Mouse (Mus musculus): ENCODE data around the gene Rint1. TPM values are rescaled to one million over a fixed set of nuclear protein-coding genes. Genes with fewer than 3 reads are reported as not detected.

Rint1 gene
- polyA plus RNA-seq, 1 experiment from 2014 or later: 30.0 TPM

DNA sequence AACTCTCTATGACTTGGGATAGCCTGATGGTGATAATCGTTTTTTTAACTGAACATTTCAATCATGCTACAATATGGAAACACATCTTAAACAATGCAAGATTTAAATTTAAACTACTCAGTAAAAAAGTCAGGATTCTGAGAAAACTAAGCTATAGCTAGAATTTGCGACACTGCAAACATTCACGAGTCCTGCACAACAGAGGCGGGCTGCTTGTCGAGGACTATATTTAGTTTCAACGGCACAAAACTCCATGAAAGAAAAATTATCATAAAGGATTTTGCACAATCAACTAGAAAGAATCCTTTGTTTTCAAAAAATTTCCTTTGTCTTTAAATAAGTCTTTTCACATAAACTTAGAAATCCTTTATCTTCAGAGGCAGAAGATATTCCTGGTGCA, 25.0 kb upstream of the Rint1 start:
- H3K9ac ChIP-seq (ENCODE audit: low read length): no peak overlapping the region
- no peak overlapping the region for H3K4me3 ChIP-seq (ENCODE audit: low read depth, low read length)
- ATAC-seq (ENCODE audit: low FRiP score, low TSS enrichment) (no peak), DNase-seq (ENCODE audit: low spot score) (no peak)
- no peak overlapping the region for H3K4me2 ChIP-seq (replicated peaks; ENCODE audit: low read depth)
- H3K27ac ChIP-seq (replicated peaks): no peak overlapping the region
- no peak for TF ChIP-seq EP300 (optimal IDR thresholded peaks at IDR 0.05)
- no peak for TF ChIP-seq CTCF (IDR thresholded peaks at IDR 0.05; ENCODE audit: low read depth)
- H3K27me3 ChIP-seq (ENCODE audit: control insufficient read depth, insufficient read depth, low read length): no peaks in the 10 kb centered on the region
- H3K4me1 ChIP-seq (replicated peaks; ENCODE audit: control insufficient read depth, insufficient read depth): no peaks in the 10 kb centered on the region
- WGBS: 90% methylated on average over 6 of the region's 6 CpGs
- H3K36me3 ChIP-seq (ENCODE audit: control insufficient read depth, insufficient read depth, low read length): no peaks in the 10 kb centered on the region
- H3K9me3 ChIP-seq (ENCODE audit: control insufficient read depth, low read length): no peaks in the 10 kb centered on the region

DNA sequence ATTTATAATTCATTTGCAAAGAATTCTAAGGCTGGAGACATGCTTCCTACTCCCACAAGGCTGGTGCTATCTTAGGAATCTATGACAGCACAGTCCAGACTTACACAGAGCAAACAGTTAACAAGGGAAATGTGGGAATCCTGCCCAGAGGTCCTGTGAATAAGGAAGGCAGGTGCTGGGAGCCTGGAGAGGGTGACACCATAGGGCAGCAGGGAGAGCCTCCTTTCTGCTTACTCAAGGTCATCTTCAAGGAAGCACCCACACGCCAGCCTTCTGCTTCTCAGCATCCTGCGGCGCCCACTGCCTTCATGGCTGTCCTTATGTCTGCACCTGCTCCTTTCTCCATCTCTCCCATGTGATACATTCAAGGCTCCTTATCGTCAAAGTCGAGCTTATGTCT, 23.0 kb upstream of the Rint1 start:
- WGBS: 96% methylated on average over 5 of the region's 5 CpGs
- Histone ChIP-seq H3K4me1 (replicated peaks; ENCODE audit: control insufficient read depth, insufficient read depth) (no peaks in the 10 kb centered on the region), H3K27me3 (ENCODE audit: control insufficient read depth, insufficient read depth, low read length) (no peaks in the 10 kb centered on the region), H3K9ac (ENCODE audit: low read length) (no peak overlapping the region), H3K9me3 (ENCODE audit: control insufficient read depth, low read length) (no peaks in the 10 kb centered on the region), H3K36me3 (ENCODE audit: control insufficient read depth, insufficient read depth, low read length) (0 out of 2 replicates have a peak, but pooled peaks cover 2% of the 10 kb centered on the region), H3K4me2 (replicated peaks; ENCODE audit: low read depth) (no peak overlapping the region), H3K4me3 (ENCODE audit: low read depth, low read length) (no peak overlapping the region), H3K27ac (replicated peaks) (no peak overlapping the region)
- DNase-seq (ENCODE audit: low spot score) (no peak), ATAC-seq (ENCODE audit: low FRiP score, low TSS enrichment) (no peak)
- TF ChIP-seq CTCF (IDR thresholded peaks at IDR 0.05; ENCODE audit: low read depth) (no peak), EP300 (optimal IDR thresholded peaks at IDR 0.05) (no peak)

- no peak overlapping the region for H3K9ac ChIP-seq (ENCODE audit: low read length)
- TF ChIP-seq EP300 (optimal IDR thresholded peaks at IDR 0.05) (no peak), CTCF (IDR thresholded peaks at IDR 0.05; ENCODE audit: low read depth) (no peak)
- DNase-seq (ENCODE audit: low spot score) (no peak), ATAC-seq (ENCODE audit: low FRiP score, low TSS enrichment) (no peak)
- WGBS: 62% methylated on average over 8 of the region's 8 CpGs
- H3K4me2 ChIP-seq (replicated peaks; ENCODE audit: low read depth): no peak overlapping the region
- H3K36me3 ChIP-seq (ENCODE audit: control insufficient read depth, insufficient read depth, low read length): 0 out of 2 replicates have a peak, but pooled peaks cover 5% of the 10 kb centered on the region
- no peaks in the 10 kb centered on the region for H3K9me3 ChIP-seq (ENCODE audit: control insufficient read depth, low read length)
- no peak overlapping the region for H3K27ac ChIP-seq (replicated peaks)
- no peak overlapping the region for H3K4me3 ChIP-seq (ENCODE audit: low read depth, low read length)
- no peaks in the 10 kb centered on the region for H3K4me1 ChIP-seq (replicated peaks; ENCODE audit: control insufficient read depth, insufficient read depth)
- H3K27me3 ChIP-seq (ENCODE audit: control insufficient read depth, insufficient read depth, low read length): no peaks in the 10 kb centered on the region
These were observed 16.4 kb upstream of the Rint1 start for GRCm38 (mm10) chr5:23771105-23771504.

GRCm38 (mm10) chr5:23774186-23774585, 13.3 kb upstream of the Rint1 start:
- WGBS: 82% methylated on average over 6 of the region's 6 CpGs
- Histone ChIP-seq H3K4me1 (replicated peaks; ENCODE audit: control insufficient read depth, insufficient read depth) (no peaks in the 10 kb centered on the region), H3K9me3 (ENCODE audit: control insufficient read depth, low read length) (no peaks in the 10 kb centered on the region), H3K36me3 (ENCODE audit: control insufficient read depth, insufficient read depth, low read length) (0 out of 2 replicates have a peak, but pooled peaks cover 3% of the 10 kb centered on the region), H3K27me3 (ENCODE audit: control insufficient read depth, insufficient read depth, low read length) (no peaks in the 10 kb centered on the region), H3K4me2 (replicated peaks; ENCODE audit: low read depth) (no peak overlapping the region), H3K9ac (ENCODE audit: low read length) (no peak overlapping the region), H3K27ac (replicated peaks) (no peak overlapping the region), H3K4me3 (ENCODE audit: low read depth, low read length) (no peak overlapping the region)
- DNase-seq (ENCODE audit: low spot score) (no peak), ATAC-seq (ENCODE audit: low FRiP score, low TSS enrichment) (no peak)
- TF ChIP-seq CTCF (IDR thresholded peaks at IDR 0.05; ENCODE audit: low read depth): no peak
- no peak for TF ChIP-seq EP300 (optimal IDR thresholded peaks at IDR 0.05)

- Histone ChIP-seq H3K27ac (replicated peaks) (no peak overlapping the region), H3K4me1 (replicated peaks; ENCODE audit: control insufficient read depth, insufficient read depth) (no peaks in the 10 kb centered on the region), H3K9ac (ENCODE audit: low read length) (no peak overlapping the region), H3K4me2 (replicated peaks; ENCODE audit: low read depth) (no peak overlapping the region), H3K27me3 (ENCODE audit: control insufficient read depth, insufficient read depth, low read length) (no peaks in the 10 kb centered on the region), H3K4me3 (ENCODE audit: low read depth, low read length) (no peak overlapping the region), H3K9me3 (ENCODE audit: control insufficient read depth, low read length) (no peaks in the 10 kb centered on the region), H3K36me3 (ENCODE audit: control insufficient read depth, insufficient read depth, low read length) (no peaks in the 10 kb centered on the region)
- ATAC-seq (ENCODE audit: low FRiP score, low TSS enrichment): no peak
- no peak for DNase-seq (ENCODE audit: low spot score)
- WGBS: 79% methylated on average over 4 of the region's 4 CpGs
- TF ChIP-seq EP300 (optimal IDR thresholded peaks at IDR 0.05) (no peak), CTCF (IDR thresholded peaks at IDR 0.05; ENCODE audit: low read depth) (peak; percentile 28; the same call in 1 of the 2 replicates)
These were observed 7.0 kb upstream of the Rint1 start for GRCm38 (mm10) chr5:23780516-23780915.

DNA sequence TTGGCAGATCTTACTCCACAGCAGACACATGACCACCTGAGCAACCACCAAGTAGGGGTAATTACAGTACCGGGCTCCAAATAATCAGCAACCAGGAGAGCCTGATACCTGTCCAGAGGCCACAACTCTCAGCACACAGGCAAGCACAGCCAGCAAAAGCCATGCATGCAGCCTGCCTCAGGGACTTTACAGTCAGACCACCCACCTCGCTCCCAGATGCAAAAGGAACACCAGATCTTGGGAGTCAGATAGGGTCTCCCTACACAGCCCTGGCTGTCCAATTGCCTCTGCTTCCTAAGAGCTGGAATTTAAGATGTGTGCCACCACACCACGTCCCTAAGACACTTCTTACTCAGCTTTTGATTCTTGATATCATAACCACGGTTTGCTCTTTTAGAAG, 6.3 kb upstream of the Rint1 start:
- Histone ChIP-seq H3K27me3 (ENCODE audit: control insufficient read depth, insufficient read depth, low read length) (no peaks in the 10 kb centered on the region), H3K4me3 (ENCODE audit: low read depth, low read length) (no peak overlapping the region), H3K36me3 (ENCODE audit: control insufficient read depth, insufficient read depth, low read length) (no peaks in the 10 kb centered on the region), H3K4me1 (replicated peaks; ENCODE audit: control insufficient read depth, insufficient read depth) (no peaks in the 10 kb centered on the region), H3K27ac (replicated peaks) (no peak overlapping the region), H3K9me3 (ENCODE audit: control insufficient read depth, low read length) (no peaks in the 10 kb centered on the region), H3K4me2 (replicated peaks; ENCODE audit: low read depth) (no peak overlapping the region), H3K9ac (ENCODE audit: low read length) (no peak overlapping the region)
- ATAC-seq (ENCODE audit: low FRiP score, low TSS enrichment) (no peak), DNase-seq (ENCODE audit: low spot score) (no peak)
- WGBS: 68% methylated on average over 4 of the region's 4 CpGs
- no peak for TF ChIP-seq EP300 (optimal IDR thresholded peaks at IDR 0.05)
- no peak for TF ChIP-seq CTCF (IDR thresholded peaks at IDR 0.05; ENCODE audit: low read depth)

Data from stomach, postnatal 0 days (tissue).